Comparison of ENCODE assay signal across 19 mouse cellular contexts in the genomic region with DNA sequence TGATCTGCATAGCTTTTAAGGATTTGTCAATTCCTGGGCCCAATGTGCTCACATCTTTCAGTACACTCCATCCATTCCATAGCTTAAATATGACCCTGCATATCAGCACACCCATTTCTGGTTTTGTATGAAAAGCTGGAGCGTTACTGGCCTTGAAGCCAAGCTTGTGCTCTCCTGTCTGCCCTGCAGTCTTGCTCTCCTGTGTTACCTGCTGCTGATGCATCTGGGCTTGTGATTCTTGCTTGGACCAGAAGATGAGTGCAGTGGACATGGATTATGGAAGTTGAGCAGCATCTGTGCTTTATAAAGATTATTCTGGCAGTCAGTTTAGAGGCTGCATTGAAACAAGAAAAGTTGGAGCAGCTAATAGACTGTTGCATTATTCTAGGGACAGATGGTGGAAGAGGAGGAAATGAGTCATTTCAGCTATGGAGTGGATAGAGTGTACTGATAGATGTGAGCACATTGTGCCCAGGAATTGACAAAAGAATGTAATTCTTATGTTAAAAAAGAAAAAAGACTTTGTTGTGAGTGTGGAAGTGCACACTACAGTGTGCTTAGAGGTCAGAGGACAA. TPM values are rescaled to one million over a fixed set of nuclear protein-coding genes. Genes with fewer than 3 reads are reported as not detected.
DNase-seq lines count a peak whose midpoint lies in the region; ATAC-seq and TF ChIP-seq lines count a peak whose summit lies in the region.
"Had no signal": no experiment of that assay in that cellular context is flagged by ENCODE, and none has a peak within 500 bp of the region (broad histone marks: within the 10 kb centered on the region; RNA-seq: fewer than 3 reads in every experiment).

No protein-coding gene starts in this region.

- no peak for TF ChIP-seq POLR2A in cerebellum, adult 2 months (IDR thresholded peaks at IDR 0.05; ENCODE audit: borderline replicate concordance, insufficient read depth, low read length)
- no peak for TF ChIP-seq POLR2A in kidney, adult 2 months (IDR thresholded peaks at IDR 0.05; ENCODE audit: low read depth, low read length)

- no peak for ATAC-seq in cerebellum, adult (ENCODE audit: insufficient number of reproducible peaks, low FRiP score, low TSS enrichment)
- no peak for ATAC-seq in midbrain, embryonic 11.5 days (ENCODE audit: low FRiP score)
- ATAC-seq in midbrain, embryonic 14.5 days (ENCODE audit: low FRiP score, low TSS enrichment): no peak
- ATAC-seq: intestine, postnatal 0 days had no signal

- no peak overlapping the region; the same call in 1 of the 2 replicates for H3K27ac ChIP-seq in cerebellum, adult 2 months (ENCODE audit: insufficient read depth, low read length)
- no peak overlapping the region for H3K27ac ChIP-seq in midbrain, embryonic 11.5 days (ENCODE audit: low read depth, low read length)
- no peak overlapping the region for H3K27ac ChIP-seq in midbrain, embryonic 14.5 days (replicated peaks; ENCODE audit: low read depth, low read length)
- no peak overlapping the region for H3K27ac ChIP-seq in kidney, adult 2 months (ENCODE audit: insufficient read depth, low read depth, low read length)
- H3K27ac ChIP-seq: embryonic facial prominence, embryonic 15.5 days; forebrain, embryonic 12.5 days; hindbrain, embryonic 12.5 days; limb, embryonic 13.5 days; lung, embryonic 15.5 days; neural tube, embryonic 15.5 days had no signal

- no peak overlapping the region for H3K4me2 ChIP-seq in midbrain, embryonic 11.5 days
- H3K4me2 ChIP-seq in midbrain, embryonic 14.5 days (ENCODE audit: low read length): no peak overlapping the region
- H3K4me2 ChIP-seq: embryonic facial prominence, embryonic 15.5 days; forebrain, embryonic 12.5 days; heart, embryonic 12.5 days; hindbrain, embryonic 12.5 days; limb, embryonic 13.5 days; lung, embryonic 15.5 days; neural tube, embryonic 15.5 days had no signal

- 9% methylated on average over 1 of the region's 1 CpGs for WGBS in cerebellum, adult 2 months
- 88% methylated on average over 1 of the region's 1 CpGs for whole genome bisulfite sequencing in midbrain, embryonic 11.5 days
- 98% methylated on average over 1 of the region's 1 CpGs for WGBS in midbrain, embryonic 14.5 days
- 82% methylated on average over 1 of the region's 1 CpGs for WGBS in kidney, adult 2 months

- no peak overlapping the region for H3K9ac ChIP-seq in midbrain, embryonic 11.5 days (ENCODE audit: low read length)
- H3K9ac ChIP-seq in midbrain, embryonic 14.5 days (replicated peaks; ENCODE audit: low read length): no peak overlapping the region
- H3K9ac ChIP-seq: embryonic facial prominence, embryonic 15.5 days; forebrain, embryonic 12.5 days; heart, embryonic 12.5 days; hindbrain, embryonic 12.5 days; limb, embryonic 13.5 days; lung, embryonic 15.5 days; neural tube, embryonic 15.5 days had no signal

- H3K9me3 ChIP-seq in midbrain, embryonic 11.5 days (ENCODE audit: control insufficient read depth, low read length): no peaks in the 10 kb centered on the region
- H3K9me3 ChIP-seq in midbrain, embryonic 14.5 days (ENCODE audit: control insufficient read depth, low read length): no peaks in the 10 kb centered on the region
- H3K9me3 ChIP-seq: embryonic facial prominence, embryonic 15.5 days; forebrain, embryonic 12.5 days; heart, embryonic 12.5 days; hindbrain, embryonic 12.5 days; limb, embryonic 13.5 days; lung, embryonic 15.5 days; neural tube, embryonic 15.5 days had no signal

- H3K27me3 ChIP-seq in cerebellum, adult 2 months (ENCODE audit: control insufficient read depth, insufficient read depth, low read length): no peaks in the 10 kb centered on the region
- no peaks in the 10 kb centered on the region for H3K27me3 ChIP-seq in midbrain, embryonic 11.5 days (ENCODE audit: control insufficient read depth, insufficient read depth, low read length)
- no peaks in the 10 kb centered on the region for H3K27me3 ChIP-seq in midbrain, embryonic 14.5 days (ENCODE audit: control insufficient read depth, insufficient read depth, low read length)
- no peaks in the 10 kb centered on the region for H3K27me3 ChIP-seq in kidney, adult 2 months (replicated peaks; ENCODE audit: control insufficient read depth, insufficient read depth, low read length)
- H3K27me3 ChIP-seq: embryonic facial prominence, embryonic 15.5 days; forebrain, embryonic 12.5 days; heart, embryonic 12.5 days; hindbrain, embryonic 12.5 days; limb, embryonic 13.5 days; lung, embryonic 15.5 days; neural tube, embryonic 15.5 days had no signal

- H3K4me1 ChIP-seq in cerebellum, adult 2 months (ENCODE audit: control insufficient read depth, insufficient read depth, low read length): peaks cover 23% of the 10 kb centered on the region; the same call in 1 of the 2 replicates
- H3K4me1 ChIP-seq in midbrain, embryonic 11.5 days (ENCODE audit: control insufficient read depth, insufficient read depth, low read length): no peaks in the 10 kb centered on the region
- H3K4me1 ChIP-seq in midbrain, embryonic 14.5 days (ENCODE audit: control insufficient read depth, insufficient read depth, low read length): no peaks in the 10 kb centered on the region
- peaks cover 22% of the 10 kb centered on the region for H3K4me1 ChIP-seq in kidney, adult 2 months (ENCODE audit: control insufficient read depth, insufficient read depth, low read length)
- H3K4me1 ChIP-seq: forebrain, embryonic 12.5 days had no signal

- H3K4me3 ChIP-seq in cerebellum, adult 2 months (replicated peaks; ENCODE audit: insufficient read depth, low read depth, low read length): no peak overlapping the region
- no peak overlapping the region for H3K4me3 ChIP-seq in midbrain, embryonic 11.5 days (ENCODE audit: low read depth, low read length)
- no peak overlapping the region for H3K4me3 ChIP-seq in midbrain, embryonic 14.5 days (replicated peaks; ENCODE audit: low read depth, low read length)
- H3K4me3 ChIP-seq in kidney, adult 2 months (ENCODE audit: insufficient read depth, low read depth, low read length): no peak overlapping the region
- H3K4me3 ChIP-seq: embryonic facial prominence, embryonic 15.5 days; forebrain, embryonic 12.5 days; heart, embryonic 12.5 days; hindbrain, embryonic 12.5 days; limb, embryonic 13.5 days; lung, embryonic 15.5 days; neural tube, embryonic 15.5 days had no signal

- TF ChIP-seq CTCF in cerebellum, adult 2 months (IDR thresholded peaks at IDR 0.05; ENCODE audit: borderline replicate concordance, insufficient read depth, low read depth, low read length): no peak
- no peak for TF ChIP-seq CTCF in kidney, adult 2 months (conservative IDR thresholded peaks at IDR 0.05; ENCODE audit: insufficient read depth, insufficient read length, low read depth, low read length)

- peak; percentile 49 to 77 for DNase-seq in cerebellum, adult 2 months
- peak; percentile 42 for DNase-seq in layer of hippocampus, adult 11-12 months (ENCODE audit: low spot score)
- DNase-seq in layer of hippocampus, postnatal 10 days (ENCODE audit: low spot score in 2 of 2): no peak
- DNase-seq in midbrain, embryonic 11.5 days (ENCODE audit: low spot score, missing footprints): peak; percentile 54
- no peak for DNase-seq in midbrain, embryonic 14.5 days
- DNase-seq in kidney, adult 2 months: no peak
- no peak for DNase-seq in cerebellum, adult 9-11 months
- DNase-seq: cerebellum, adult 9-10 months; gastrocnemius, postnatal 14 days; kidney, postnatal 14 days had no signal

- H3K36me3 ChIP-seq in midbrain, embryonic 11.5 days (ENCODE audit: control insufficient read depth, insufficient read depth, low read length): no peaks in the 10 kb centered on the region
- H3K36me3 ChIP-seq in midbrain, embryonic 14.5 days (ENCODE audit: control insufficient read depth, insufficient read depth, low read length): no peaks in the 10 kb centered on the region
- H3K36me3 ChIP-seq in kidney, adult 2 months (ENCODE audit: control insufficient read depth, insufficient read depth, low read length): no peaks in the 10 kb centered on the region
- H3K36me3 ChIP-seq: embryonic facial prominence, embryonic 15.5 days; forebrain, embryonic 12.5 days; hindbrain, embryonic 12.5 days; lung, embryonic 15.5 days; neural tube, embryonic 15.5 days had no signal

RNA-seq across cellular contexts. Expression of a gene that starts 19.6 kb away (rescaled TPM):
- 122 and 132 TPM in 2 replicates for polyA plus RNA-seq in cerebellum, adult 2 months (2012; rRNA removed)
- 100 to 1,000 TPM; 119 to 132 TPM for total RNA-seq in layer of hippocampus, postnatal 10 days (2021)
- polyA plus RNA-seq in midbrain, embryonic 11.5 days (2014; fragmentation: Nextera tagmentation; extraction: Ambion mirVana): 104 TPM in 2 replicates
- polyA plus RNA-seq in midbrain, embryonic 14.5 days (2014; fragmentation: Nextera tagmentation; extraction: Ambion mirVana): 93.5 and 120 TPM in 2 replicates
- polyA plus RNA-seq in kidney, adult 2 months (2012; rRNA removed): 62.2 and 63.7 TPM in 2 replicates

Comparison
In these comparisons a context has a peak if more than half of its experiments do, and no peak if none do; other contexts are left out.
1. DNase-seq: peak in cerebellum, adult 2 months (2 of 2), layer of hippocampus, adult 11-12 months (single experiment) and midbrain, embryonic 11.5 days (single experiment); none in layer of hippocampus, postnatal 10 days (0 of 2), midbrain, embryonic 14.5 days (single experiment), kidney, adult 2 months (single experiment) and cerebellum, adult 9-11 months (single experiment).